Mouse (Mus musculus) heart, embryonic 16.5 days (tissue): ENCODE measurements around the gene Dbx2. TPM values are rescaled to one million over a fixed set of nuclear protein-coding genes. Genes with fewer than 3 reads are reported as not detected.

Experiments
- ATAC-seq: fragments of 200-750 bp; cut with Nextera tagmentation; replicated peaks from 2 replicates; pipeline ENCODE4 v1.8.0; 2017; ENCODE audit warnings: moderate number of reproducible peaks; ENCODE audit not compliant: insufficient read depth, low FRiP score; ENCODE audit errors: extremely low read depth
- H3K27ac ChIP-seq: fragments of 300-500 bp; sonication (generic); 2 replicates; pipeline ENCODE4 v1.5.1; 2014; ENCODE audit warnings: mild to moderate bottlenecking, low read length, control low read depth, moderate library complexity
- H3K27me3 ChIP-seq: fragments of 300-500 bp; sonication (generic); 2 replicates; pipeline ENCODE4 v1.6.1; 2014; ENCODE audit warnings: low read length, mixed read lengths; ENCODE audit not compliant: control insufficient read depth, insufficient read depth
- H3K36me3 ChIP-seq: fragments of 300-500 bp; sonication (generic); 2 replicates; pipeline ENCODE4 v1.6.1; 2014; ENCODE audit not compliant: control insufficient read depth, insufficient read depth
- H3K4me1 ChIP-seq: fragments of 300-500 bp; sonication (generic); 2 replicates; pipeline ENCODE4 v1.6.1; 2014; ENCODE audit warnings: low read length, mixed read lengths; ENCODE audit not compliant: control insufficient read depth, insufficient read depth
- H3K4me2 ChIP-seq: fragments of 300-500 bp; sonication (generic); 2 replicates; pipeline ENCODE4 v1.6.1; 2014; ENCODE audit warnings: low read depth, mild to moderate bottlenecking, control low read depth, low read length
- H3K4me3 ChIP-seq: fragments of 300-500 bp; sonication (generic); 2 replicates; pipeline ENCODE4 v1.5.1; 2014; ENCODE audit warnings: mild to moderate bottlenecking, control low read depth, low read length
- H3K9ac ChIP-seq: fragments of 300-500 bp; sonication (generic); 2 replicates; pipeline ENCODE4 v1.6.1; 2014; ENCODE audit warnings: low read length, control low read depth
- H3K9me3 ChIP-seq: fragments of 300-500 bp; sonication (generic); replicated peaks from 2 replicates; pipeline ENCODE4 v1.6.1; 2016; ENCODE audit warnings: low read length; ENCODE audit not compliant: control insufficient read depth
- WGBS: fragments of 180-500 bp; shearing (Covaris S2); extraction: QIAGEN DNeasy Blood & Tissue Kit; methylation state at CpG from one replicate; pipeline ENCODE4 v1.1.7; 2014; 5-methylcytosine and 5-hydroxymethylcytosine counted together
- polyA plus RNA-seq: library from polyadenylated mRNA; unstranded; fragments of >200 nt; fragmentation: Nextera tagmentation; extraction: Ambion mirVana; gene quantifications from 2 replicates; pipeline ENCODE4 v1.2.1, GENCODE M21; 2015

The Dbx2 gene
- polyA plus RNA-seq, 1 experiment from 2014 or later: 0.33 TPM

DNA sequence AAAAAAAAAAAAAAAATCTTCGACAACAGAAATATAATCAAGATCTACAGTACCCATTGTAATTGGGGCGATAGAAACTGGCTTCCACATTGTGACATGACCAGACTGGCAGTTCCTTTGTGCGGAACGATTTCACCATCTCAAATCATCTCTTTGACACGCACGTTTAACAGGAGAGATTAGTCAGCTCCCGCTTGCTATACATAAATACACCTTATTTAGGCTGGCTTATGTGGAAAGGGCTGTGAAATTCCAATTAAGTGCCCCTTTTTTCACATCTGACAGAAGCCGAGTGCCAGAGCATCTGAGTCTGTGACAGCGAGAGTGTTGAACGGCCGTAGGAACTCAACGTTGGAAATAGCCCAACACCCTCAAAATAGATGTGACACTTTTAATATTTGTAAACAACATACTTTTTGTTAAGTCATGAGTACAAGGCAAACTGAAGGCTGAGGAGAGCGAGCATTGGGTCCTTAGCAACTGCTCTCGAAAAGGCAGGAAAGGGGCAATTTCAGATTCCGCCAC, 12.2 kb downstream of the Dbx2 start:
- Histone ChIP-seq H3K36me3 (no peaks in the 10 kb centered on the region), H3K9ac (no peak overlapping the region), H3K27ac (no peak overlapping the region), H3K9me3 (no peaks in the 10 kb centered on the region), H3K27me3 (peaks cover 2% of the 10 kb centered on the region; the same call in 1 of the 2 replicates), H3K4me3 (no peak overlapping the region), H3K4me1 (no peaks in the 10 kb centered on the region), H3K4me2 (no peak overlapping the region)
- 84% methylated on average over 15 of the region's 15 CpGs for WGBS
- no peak for ATAC-seq

DNA sequence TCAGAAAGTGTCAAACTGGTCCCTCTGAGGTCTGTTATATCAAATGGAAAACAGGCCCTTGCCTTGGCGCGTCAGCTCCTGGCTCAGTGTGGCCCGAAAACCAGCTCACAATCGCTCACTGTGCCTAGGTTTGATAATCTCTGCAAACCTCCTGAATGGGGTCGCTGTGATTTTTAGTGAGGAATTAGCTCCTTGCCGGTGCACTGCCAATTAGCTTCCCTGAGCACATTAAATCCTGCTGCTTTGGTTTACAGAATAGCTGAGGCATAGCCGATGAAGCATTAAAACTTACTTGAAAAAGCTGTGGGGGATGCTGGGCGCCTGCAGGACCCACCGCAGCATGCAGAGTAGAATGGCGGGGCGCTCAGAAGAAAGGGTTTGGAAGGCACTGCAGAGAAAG, 15.4 kb downstream of the Dbx2 start:
- Histone ChIP-seq H3K4me1 (no peaks in the 10 kb centered on the region), H3K27me3 (peaks cover 2% of the 10 kb centered on the region; the same call in 1 of the 2 replicates), H3K4me3 (no peak overlapping the region), H3K9ac (no peak overlapping the region), H3K4me2 (no peak overlapping the region), H3K9me3 (no peaks in the 10 kb centered on the region), H3K27ac (no peak overlapping the region), H3K36me3 (no peaks in the 10 kb centered on the region)
- ATAC-seq: no peak
- WGBS: 28% methylated on average over 11 of the region's 11 CpGs

DNA sequence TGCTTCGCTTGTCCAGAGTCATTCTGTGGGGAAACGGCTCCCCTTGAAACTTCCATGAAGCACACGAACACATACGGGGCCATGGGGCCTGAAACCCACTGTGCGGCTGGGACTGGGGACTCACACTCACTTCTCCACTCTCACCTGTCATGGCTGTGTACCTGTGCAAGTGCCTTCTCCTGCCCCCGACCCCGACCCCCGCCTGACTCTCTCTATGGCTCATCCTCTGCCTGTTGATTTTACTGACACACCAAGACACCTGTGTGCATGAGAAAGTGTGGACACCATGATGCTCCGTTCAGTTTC, 16.0 kb downstream of the Dbx2 start:
- Histone ChIP-seq H3K4me1 (no peaks in the 10 kb centered on the region), H3K36me3 (no peaks in the 10 kb centered on the region), H3K27me3 (peaks cover 2% of the 10 kb centered on the region; the same call in 1 of the 2 replicates), H3K4me2 (no peak overlapping the region), H3K27ac (no peak overlapping the region), H3K4me3 (no peak overlapping the region), H3K9me3 (no peaks in the 10 kb centered on the region), H3K9ac (no peak overlapping the region)
- WGBS: 73% methylated on average over 9 of the region's 9 CpGs
- ATAC-seq: no peak

DNA sequence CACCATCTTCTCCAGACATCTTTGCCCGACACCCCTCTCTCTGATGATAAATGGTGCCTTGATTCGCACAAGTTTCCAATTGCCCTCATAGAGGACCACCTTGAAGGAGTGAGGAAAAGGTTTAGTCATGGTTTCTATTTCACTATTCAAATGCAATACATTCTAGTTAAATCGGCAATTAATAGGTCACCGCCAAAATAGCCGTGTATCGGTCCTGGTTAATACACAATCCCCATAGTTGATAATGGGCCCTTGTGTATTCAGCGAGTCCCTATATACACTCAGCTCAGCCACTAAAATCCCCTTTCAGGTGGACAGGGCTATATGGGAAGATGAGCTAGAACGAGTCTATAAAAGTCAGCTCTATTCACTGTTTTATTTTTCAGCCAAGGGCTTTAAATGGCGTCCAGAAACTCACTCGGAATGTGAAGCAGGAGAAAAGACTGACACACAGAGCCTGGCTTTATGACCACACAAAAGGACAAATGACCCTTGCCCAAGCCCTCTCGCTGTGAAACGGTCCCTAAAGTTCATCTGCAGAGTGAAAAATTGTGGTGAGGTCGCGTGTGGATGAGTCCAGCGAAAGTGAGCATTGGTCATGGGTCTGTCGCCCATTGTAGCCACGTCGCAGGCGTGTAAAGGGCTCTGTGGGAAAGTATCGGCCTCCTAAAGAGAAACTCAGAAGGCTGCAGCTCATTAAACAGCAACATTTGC, 16.5 kb downstream of the Dbx2 start:
- Histone ChIP-seq H3K4me3 (no peak overlapping the region), H3K9ac (no peak overlapping the region), H3K27me3 (peaks cover 2% of the 10 kb centered on the region; the same call in 1 of the 2 replicates), H3K36me3 (no peaks in the 10 kb centered on the region), H3K4me1 (no peaks in the 10 kb centered on the region), H3K4me2 (no peak overlapping the region), H3K9me3 (no peaks in the 10 kb centered on the region), H3K27ac (no peak overlapping the region)
- ATAC-seq: no peak
- 88% methylated on average over 20 of the region's 20 CpGs for WGBS

DNA sequence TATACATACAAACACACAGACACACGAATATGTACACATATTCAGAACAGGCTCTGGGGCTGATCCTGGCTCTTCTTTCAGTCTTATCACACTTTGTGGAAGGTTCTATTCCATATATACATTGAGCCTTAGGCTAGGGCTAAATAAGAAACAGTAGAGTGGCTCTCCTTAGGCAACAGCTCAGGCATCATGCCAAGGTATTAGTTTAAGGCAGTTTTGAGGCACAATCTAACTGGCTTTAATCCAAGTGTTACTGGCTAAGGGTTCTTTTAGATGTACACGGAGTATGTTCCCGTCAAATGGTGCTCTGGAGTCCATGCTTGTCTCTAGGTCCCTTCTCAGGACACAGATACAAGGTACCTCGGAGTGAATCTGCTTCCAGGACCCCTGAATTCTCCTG, 31.4 kb downstream of the Dbx2 start:
- Histone ChIP-seq H3K9me3 (no peaks in the 10 kb centered on the region), H3K4me1 (no peaks in the 10 kb centered on the region), H3K9ac (no peak overlapping the region)

DNA sequence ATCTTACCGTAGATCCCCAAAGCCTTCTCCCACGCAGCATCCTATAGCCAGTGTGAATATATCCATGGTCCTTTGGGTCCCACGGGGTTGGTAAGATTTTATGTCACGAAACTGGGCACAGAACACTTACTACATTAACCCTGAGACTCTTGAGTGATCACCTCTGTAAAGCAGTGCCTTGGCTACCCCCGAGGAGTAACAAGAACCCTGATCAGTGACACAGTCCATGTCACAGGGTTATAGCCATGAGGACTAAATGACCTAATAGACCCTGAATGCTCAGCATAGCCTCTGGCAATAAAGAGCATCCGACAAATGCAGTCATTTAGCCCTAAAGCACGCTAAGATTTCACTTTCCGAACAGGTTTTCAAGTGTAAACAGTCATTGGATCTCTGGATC, 33.0 kb downstream of the Dbx2 start:
- no peak for ATAC-seq
- H3K9me3 ChIP-seq: no peaks in the 10 kb centered on the region
- H3K36me3 ChIP-seq: no peaks in the 10 kb centered on the region
- no peak overlapping the region for H3K9ac ChIP-seq
- no peak overlapping the region for H3K4me3 ChIP-seq
- no peak overlapping the region for H3K4me2 ChIP-seq
- no peaks in the 10 kb centered on the region for H3K27me3 ChIP-seq
- no peak overlapping the region for H3K27ac ChIP-seq
- H3K4me1 ChIP-seq: no peaks in the 10 kb centered on the region
- 78% methylated on average over 8 of the region's 8 CpGs for WGBS

More for the DNA sequence above, 31.4 kb downstream of the Dbx2 start:
- no peaks in the 10 kb centered on the region for H3K36me3 ChIP-seq
- H3K4me2 ChIP-seq: no peak overlapping the region
- no peaks in the 10 kb centered on the region for H3K27me3 ChIP-seq
- 53% methylated on average over 4 of the region's 4 CpGs for whole genome bisulfite sequencing
- no peak for ATAC-seq
- no peak overlapping the region for H3K27ac ChIP-seq
- H3K4me3 ChIP-seq: no peak overlapping the region

DNA sequence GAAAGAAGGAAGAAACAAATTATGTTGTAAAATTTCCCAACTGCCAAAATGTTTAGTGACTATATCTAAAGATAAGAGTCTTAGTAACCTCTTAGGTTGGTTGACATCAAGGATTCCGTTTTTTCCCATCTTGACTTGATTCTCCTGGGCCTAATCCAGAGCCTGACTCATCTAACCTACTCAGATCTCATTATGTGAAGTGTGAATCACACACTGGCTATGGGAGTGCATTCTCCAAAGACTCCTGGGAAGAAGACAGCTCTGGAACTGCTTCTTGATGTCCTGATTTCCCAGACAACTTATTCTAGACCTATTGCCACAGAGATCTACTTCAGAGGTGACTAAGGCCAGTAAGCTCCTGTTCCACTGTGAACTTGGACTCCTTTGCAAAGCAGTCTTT, 43.2 kb downstream of the Dbx2 start:
- H3K36me3 ChIP-seq: no peaks in the 10 kb centered on the region
- H3K4me1 ChIP-seq: peaks cover 2% of the 10 kb centered on the region; the same call in 1 of the 2 replicates
- H3K27me3 ChIP-seq: no peaks in the 10 kb centered on the region
- ATAC-seq: no peak
- no peak overlapping the region for H3K9ac ChIP-seq
- no peak overlapping the region for H3K4me2 ChIP-seq
- no peaks in the 10 kb centered on the region for H3K9me3 ChIP-seq
- no peak overlapping the region for H3K27ac ChIP-seq
- no peak overlapping the region for H3K4me3 ChIP-seq
- 57% methylated on average over 1 of the region's 1 CpGs for WGBS

DNA sequence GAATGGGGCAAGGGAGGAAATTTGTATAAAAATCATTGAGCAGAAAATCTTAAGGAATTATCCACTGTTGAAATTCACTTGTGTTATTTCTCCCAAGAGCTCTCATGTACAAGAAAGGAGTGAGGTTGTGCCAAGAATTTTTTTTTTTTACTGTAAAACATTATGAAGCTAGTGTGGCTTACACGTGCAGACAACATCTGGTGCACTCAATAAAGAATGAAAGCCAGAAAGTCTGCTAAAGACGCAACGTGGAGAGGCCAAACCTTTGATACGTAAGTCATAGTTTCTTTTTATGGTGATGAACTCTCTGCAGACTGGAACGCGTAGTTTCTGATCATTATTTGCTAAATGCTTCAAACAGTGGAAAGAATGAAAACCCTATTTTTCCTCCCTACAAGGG, 54.6 kb downstream of the Dbx2 start:
- Histone ChIP-seq H3K9me3 (no peaks in the 10 kb centered on the region), H3K36me3 (no peaks in the 10 kb centered on the region), H3K4me1 (no peaks in the 10 kb centered on the region), H3K4me2 (no peak overlapping the region), H3K4me3 (no peak overlapping the region), H3K27ac (no peak overlapping the region), H3K27me3 (no peaks in the 10 kb centered on the region; the same call in 1 of the 2 replicates), H3K9ac (no peak overlapping the region)
- ATAC-seq: no peak
- WGBS: 76% methylated on average over 6 of the region's 6 CpGs

DNA sequence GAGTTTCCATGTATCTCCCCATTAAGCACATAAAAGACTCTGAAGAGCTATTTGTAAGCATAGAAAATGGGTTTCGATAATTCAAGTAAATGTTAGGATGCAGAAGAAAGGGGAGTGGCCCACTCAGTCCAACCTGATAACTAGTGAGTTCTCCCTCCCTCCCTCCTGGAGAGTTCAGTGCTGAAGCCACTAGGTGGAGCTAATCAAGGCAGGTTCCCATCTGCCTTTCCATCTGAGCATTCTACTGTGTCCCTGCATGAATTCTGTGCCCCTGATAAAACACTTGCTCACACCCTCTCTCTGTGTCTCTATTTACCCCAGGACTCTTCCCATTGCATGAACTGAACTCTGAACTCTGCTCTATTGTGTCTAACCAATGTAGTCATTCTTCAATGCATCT, 57.1 kb downstream of the Dbx2 start:
- Histone ChIP-seq H3K27ac (no peak overlapping the region), H3K4me3 (no peak overlapping the region), H3K4me2 (no peak overlapping the region), H3K36me3 (no peaks in the 10 kb centered on the region), H3K27me3 (no peaks in the 10 kb centered on the region; the same call in 1 of the 2 replicates), H3K9me3 (no peaks in the 10 kb centered on the region), H3K9ac (no peak overlapping the region), H3K4me1 (no peaks in the 10 kb centered on the region)
- whole genome bisulfite sequencing: 67% methylated on average over 1 of the region's 1 CpGs
- ATAC-seq: no peak
